ENCODE assay signal across 28 mouse cellular contexts in the genomic region with DNA sequence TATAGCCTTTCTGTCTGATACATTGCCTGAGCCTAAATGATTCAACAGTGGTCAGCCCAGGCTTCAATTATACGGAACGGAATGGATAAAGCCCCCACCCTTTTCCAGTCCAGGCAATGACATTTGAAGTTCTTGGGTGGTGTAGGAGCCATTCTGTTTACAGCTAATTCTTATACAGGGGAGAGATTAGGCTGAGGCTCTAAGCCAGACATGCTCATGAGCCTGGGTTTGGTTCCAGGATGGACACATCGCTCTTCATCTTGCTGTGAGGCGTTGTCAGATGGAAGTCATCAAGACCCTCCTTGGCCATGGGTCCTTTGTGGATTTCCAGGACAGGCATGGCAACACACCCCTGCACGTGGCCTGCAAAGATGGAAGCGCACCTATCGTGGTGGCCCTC. TPM values are rescaled to one million over a fixed set of nuclear protein-coding genes. Genes with fewer than 3 reads are reported as not detected.
A peak's percentile ranks its signal among the peaks of the same experiment; 100 is the strongest.
DNase-seq lines count a peak whose midpoint lies in the region; ATAC-seq and TF ChIP-seq lines count a peak whose summit lies in the region.
"Had no signal": no experiment of that assay in that cellular context is flagged by ENCODE, and none has a peak within 500 bp of the region (broad histone marks: within the 10 kb centered on the region; RNA-seq: fewer than 3 reads in every experiment).

No protein-coding gene starts in this region.

- H3K27ac ChIP-seq in layer of hippocampus, adult 2 months, result peak overlapping the region; percentile 32; the same call in 1 of the 2 replicates
- H3K27ac ChIP-seq in lung, embryonic 15.5 days, result peak overlapping the region; percentile 18; the same call in 1 of the 2 replicates
- peak overlapping the region; percentile 21; the same call in 1 of the 2 replicates for H3K27ac ChIP-seq in lung, postnatal 0 days (ENCODE audit: low read length)
- H3K27ac ChIP-seq: embryonic facial prominence, embryonic 10.5 days; embryonic facial prominence, embryonic 12.5 days; forebrain, embryonic 13.5 days; forebrain, embryonic 15.5 days had no signal

- no peaks in the 10 kb centered on the region for H3K9me3 ChIP-seq in lung, embryonic 15.5 days
- no peaks in the 10 kb centered on the region for H3K9me3 ChIP-seq in lung, postnatal 0 days (ENCODE audit: low read length)
- H3K9me3 ChIP-seq: embryonic facial prominence, embryonic 10.5 days; embryonic facial prominence, embryonic 12.5 days; forebrain, embryonic 13.5 days; forebrain, embryonic 15.5 days had no signal

- TF ChIP-seq CTCF in layer of hippocampus, adult 2 months (conservative IDR thresholded peaks at IDR 0.05), result no peak
- TF ChIP-seq CTCF in lung, postnatal 0 days (IDR thresholded peaks at IDR 0.05), result no peak

- 83% methylated on average over 7 of the region's 7 CpGs for WGBS in lung, embryonic 15.5 days
- 80% methylated on average over 7 of the region's 7 CpGs for WGBS in lung, postnatal 0 days

- H3K9ac ChIP-seq in lung, embryonic 15.5 days, result no peak overlapping the region
- H3K9ac ChIP-seq in lung, postnatal 0 days (replicated peaks; ENCODE audit: low read depth), result no peak overlapping the region
- H3K9ac ChIP-seq: embryonic facial prominence, embryonic 12.5 days; forebrain, embryonic 13.5 days; forebrain, embryonic 15.5 days had no signal

- DNase-seq in layer of hippocampus, adult 2 months (ENCODE audit: low spot score in 2 of 2), result no peak
- DNase-seq in layer of hippocampus, adult 11-12 months (ENCODE audit: low spot score), result no peak
- no peak for DNase-seq in lung, postnatal 14 days
- no peak for DNase-seq in lung, postnatal 0 days (ENCODE audit: low spot score)
- DNase-seq in lung, postnatal 4 days, result no peak
- DNase-seq: adrenal gland, adult 8-10 months; adrenal gland, postnatal 14 days; adrenal gland, postnatal 36 days; B cell, adult 2 months; cerebellum, adult 11-12 months; cerebellum, adult 2 months; cerebellum, adult 9-10 months; cerebellum, postnatal 10 days; cerebellum, postnatal 25 days had no signal

- no peaks in the 10 kb centered on the region for H3K27me3 ChIP-seq in lung, embryonic 15.5 days
- no peaks in the 10 kb centered on the region for H3K27me3 ChIP-seq in lung, postnatal 0 days (replicated peaks; ENCODE audit: insufficient read depth, low read length)
- H3K27me3 ChIP-seq: CH12.LX; embryonic facial prominence, embryonic 12.5 days; forebrain, embryonic 13.5 days; forebrain, embryonic 15.5 days; Patski had no signal

- H3K4me1 ChIP-seq in lung, embryonic 15.5 days, result peaks cover 13% of the 10 kb centered on the region
- 0 out of 2 replicates have a peak, but pooled peaks cover 2% of the 10 kb centered on the region for H3K4me1 ChIP-seq in lung, postnatal 0 days (ENCODE audit: insufficient read depth, low read depth, low read length)
- H3K4me1 ChIP-seq: embryonic facial prominence, embryonic 10.5 days; embryonic facial prominence, embryonic 12.5 days; forebrain, embryonic 13.5 days; forebrain, embryonic 15.5 days had no signal

- H3K4me2 ChIP-seq in lung, embryonic 15.5 days, result no peak overlapping the region
- H3K4me2 ChIP-seq in lung, postnatal 0 days (replicated peaks; ENCODE audit: low read depth, low read length), result no peak overlapping the region
- H3K4me2 ChIP-seq: embryonic facial prominence, embryonic 12.5 days; forebrain, embryonic 13.5 days; forebrain, embryonic 15.5 days had no signal

- ATAC-seq in lung, embryonic 15.5 days (ENCODE audit: borderline replicate concordance, extremely low read depth, low FRiP score, low TSS enrichment), result peak; percentile 58; the same call in 1 of the 2 replicates
- ATAC-seq in lung, postnatal 0 days, result no peak; the same call in 1 of the 2 replicates
- ATAC-seq: activated CD4-positive, CD25-positive, alpha-beta regulatory T cell, adult 4 months; CD4-positive, CD25-positive, alpha-beta regulatory T cell, adult 4 months; forebrain, embryonic 13.5 days; forebrain, embryonic 15.5 days; Patski had no signal

- H3K36me3 ChIP-seq in lung, embryonic 15.5 days, result peaks cover 22% of the 10 kb centered on the region; the same call in 1 of the 2 replicates
- peaks cover 52% of the 10 kb centered on the region for H3K36me3 ChIP-seq in lung, postnatal 0 days (ENCODE audit: insufficient read depth, low read length)
- H3K36me3 ChIP-seq: G1E had no signal

- no peak overlapping the region for H3K4me3 ChIP-seq in layer of hippocampus, adult 2 months
- H3K4me3 ChIP-seq in lung, embryonic 15.5 days, result no peak overlapping the region
- no peak overlapping the region for H3K4me3 ChIP-seq in lung, postnatal 0 days (ENCODE audit: low read depth, low read length)
- H3K4me3 ChIP-seq: embryonic facial prominence, embryonic 10.5 days; embryonic facial prominence, embryonic 12.5 days; forebrain, embryonic 13.5 days; forebrain, embryonic 15.5 days had no signal

- no peak for TF ChIP-seq EP300 in lung, postnatal 0 days (IDR thresholded peaks at IDR 0.05)

RNA-seq across cellular contexts. Expression of gene BC051665, which starts 55.6 kb away (rescaled TPM):
- total RNA-seq in layer of hippocampus, adult 2 months (2021), result not detected
- polyA plus RNA-seq in lung, embryonic 15.5 days (2015; fragmentation: Nextera tagmentation; extraction: Ambion mirVana), result not detected in 2 replicates
- polyA plus RNA-seq in lung, postnatal 0 days (2015; fragmentation: Nextera tagmentation; extraction: Ambion mirVana), result not detected in 2 replicates
- total RNA-seq: adrenal gland, adult 18-20 months; adrenal gland, adult 8-10 months; adrenal gland, postnatal 14 days; adrenal gland, postnatal 36 days; CH12.LX; G1E had no signal
- polyA plus RNA-seq: activated CD4-positive, CD25-positive, alpha-beta regulatory T cell, adult 4 months; CD4-positive, CD25-positive, alpha-beta regulatory T cell, adult 4 months; cerebellum, adult 2 months; cortical plate, adult 2 months; embryonic facial prominence, embryonic 10.5 days; embryonic facial prominence, embryonic 12.5 days; embryonic facial prominence, embryonic 14.5 days; forebrain, embryonic 11.5 days; forebrain, embryonic 13.5 days; forebrain, embryonic 15.5 days; G1E; Patski had no signal
